Mouse (Mus musculus): ENCODE data around the gene Pskh1. TPM values are rescaled to one million over a fixed set of nuclear protein-coding genes. Genes with fewer than 3 reads are reported as not detected.

Gene Pskh1
- 3.1 TPM for polyA plus RNA-seq (2014; fragmentation: Illumina TruSeq; extraction: RNeasy Lipid Tissue Mini Kit (QIAGEN cat#74804); ENCODE audit: low read depth, low replicate concordance)

GRCm38 (mm10) chr8:105900180-105900940 lies at the start of gene Pskh1:
Gene Pskh1 (plus strand): TSS chr8:105900441.

GRCm38 (mm10) chr8:105853178-105853577 lies 47.1 kb upstream of the Pskh1 start, which contains the start of gene Cenpt:
Gene Cenpt (minus strand): TSS chr8:105853278.

GRCm38 (mm10) chr8:105854715-105855216 lies 45.5 kb upstream of the Pskh1 start, which contains the start of gene Thap11:
Gene Thap11 (plus strand): TSS chr8:105855132.

GRCm38 (mm10) chr8:105860143-105860981 lies 39.9 kb upstream of the Pskh1 start, which contains the start of gene Nutf2:
Gene Nutf2 (plus strand): TSS chr8:105860580.

GRCm38 (mm10) chr8:105880754-105881520 lies 19.3 kb upstream of the Pskh1 start, which contains the start of gene Edc4:
Gene Edc4 (plus strand): TSS chr8:105880881.

GRCm38 (mm10) chr8:105893339-105893738 lies 6.9 kb upstream of the Pskh1 start, which contains the start of gene Nrn1l:
Gene Nrn1l (plus strand): TSS chr8:105893567.

GRCm38 (mm10) chr8:105933762-105934161 lies 33.5 kb downstream of the Pskh1 start, which contains the start of gene Ctrl:
Gene Ctrl (minus strand): TSS chr8:105933862.

GRCm38 (mm10) chr8:105938306-105938669 lies 38.0 kb downstream of the Pskh1 start, which contains the start of gene Psmb10:
Gene Psmb10 (minus strand): TSS chr8:105938444.

GRCm38 (mm10) chr8:105943321-105943739 lies 43.1 kb downstream of the Pskh1 start, which contains the start of gene Lcat:
Gene Lcat (minus strand): TSS chr8:105943382.

GRCm38 (mm10) chr8:105965905-105966341 lies 65.7 kb downstream of the Pskh1 start, which contains the start of gene Slc12a4:
Gene Slc12a4 (minus strand): TSS chr8:105966097.

GRCm38 (mm10) chr8:105979325-105979724 lies 79.1 kb downstream of the Pskh1 start, which contains the start of gene Dpep3:
Gene Dpep3 (minus strand): TSS chr8:105979429.

Other genes with a start within 250 kb of the Pskh1 start
- not detected for gene Carmil2, start 214.2 kb upstream of the Pskh1 start, polyA plus RNA-seq (2014; fragmentation: Illumina TruSeq; extraction: RNeasy Lipid Tissue Mini Kit (QIAGEN cat#74804); ENCODE audit: low read depth, low replicate concordance)
- gene Acd, start 199.3 kb upstream of the Pskh1 start, polyA plus RNA-seq (2014; fragmentation: Illumina TruSeq; extraction: RNeasy Lipid Tissue Mini Kit (QIAGEN cat#74804); ENCODE audit: low read depth, low replicate concordance): 1.1 TPM
- gene Pard6a, start 199.3 kb upstream of the Pskh1 start, polyA plus RNA-seq (2014; fragmentation: Illumina TruSeq; extraction: RNeasy Lipid Tissue Mini Kit (QIAGEN cat#74804); ENCODE audit: low read depth, low replicate concordance): not detected
- not detected for gene 4933405L10Rik, start 192.8 kb upstream of the Pskh1 start, polyA plus RNA-seq (2014; fragmentation: Illumina TruSeq; extraction: RNeasy Lipid Tissue Mini Kit (QIAGEN cat#74804); ENCODE audit: low read depth, low replicate concordance)
- gene Enkd1, start 192.2 kb upstream of the Pskh1 start, polyA plus RNA-seq (2014; fragmentation: Illumina TruSeq; extraction: RNeasy Lipid Tissue Mini Kit (QIAGEN cat#74804); ENCODE audit: low read depth, low replicate concordance): not detected
- gene Gfod2, start 141.8 kb upstream of the Pskh1 start, polyA plus RNA-seq (2014; fragmentation: Illumina TruSeq; extraction: RNeasy Lipid Tissue Mini Kit (QIAGEN cat#74804); ENCODE audit: low read depth, low replicate concordance): 0.20 TPM
- gene Ranbp10, start 73.1 kb upstream of the Pskh1 start, polyA plus RNA-seq (2014; fragmentation: Illumina TruSeq; extraction: RNeasy Lipid Tissue Mini Kit (QIAGEN cat#74804); ENCODE audit: low read depth, low replicate concordance): 4.1 TPM
- gene Tsnaxip1, start 72.7 kb upstream of the Pskh1 start, polyA plus RNA-seq (2014; fragmentation: Illumina TruSeq; extraction: RNeasy Lipid Tissue Mini Kit (QIAGEN cat#74804); ENCODE audit: low read depth, low replicate concordance): not detected
- 0.69 TPM for gene Cenpt, start 47.2 kb upstream of the Pskh1 start, polyA plus RNA-seq (2014; fragmentation: Illumina TruSeq; extraction: RNeasy Lipid Tissue Mini Kit (QIAGEN cat#74804); ENCODE audit: low read depth, low replicate concordance)
- 11.1 TPM for gene Thap11, start 45.3 kb upstream of the Pskh1 start, polyA plus RNA-seq (2014; fragmentation: Illumina TruSeq; extraction: RNeasy Lipid Tissue Mini Kit (QIAGEN cat#74804); ENCODE audit: low read depth, low replicate concordance)
- gene Nutf2, start 39.9 kb upstream of the Pskh1 start, polyA plus RNA-seq (2014; fragmentation: Illumina TruSeq; extraction: RNeasy Lipid Tissue Mini Kit (QIAGEN cat#74804); ENCODE audit: low read depth, low replicate concordance): 55.0 TPM
- 2.0 TPM for gene Edc4, start 19.6 kb upstream of the Pskh1 start, polyA plus RNA-seq (2014; fragmentation: Illumina TruSeq; extraction: RNeasy Lipid Tissue Mini Kit (QIAGEN cat#74804); ENCODE audit: low read depth, low replicate concordance)
- not detected for gene Nrn1l, start 6.9 kb upstream of the Pskh1 start, polyA plus RNA-seq (2014; fragmentation: Illumina TruSeq; extraction: RNeasy Lipid Tissue Mini Kit (QIAGEN cat#74804); ENCODE audit: low read depth, low replicate concordance)
- gene Ctrl, start 33.4 kb downstream of the Pskh1 start, polyA plus RNA-seq (2014; fragmentation: Illumina TruSeq; extraction: RNeasy Lipid Tissue Mini Kit (QIAGEN cat#74804); ENCODE audit: low read depth, low replicate concordance): not detected
- gene Psmb10, start 38.0 kb downstream of the Pskh1 start, polyA plus RNA-seq (2014; fragmentation: Illumina TruSeq; extraction: RNeasy Lipid Tissue Mini Kit (QIAGEN cat#74804); ENCODE audit: low read depth, low replicate concordance): not detected
- not detected for gene Lcat, start 42.9 kb downstream of the Pskh1 start, polyA plus RNA-seq (2014; fragmentation: Illumina TruSeq; extraction: RNeasy Lipid Tissue Mini Kit (QIAGEN cat#74804); ENCODE audit: low read depth, low replicate concordance)
- 1.4 TPM for gene Slc12a4, start 65.7 kb downstream of the Pskh1 start, polyA plus RNA-seq (2014; fragmentation: Illumina TruSeq; extraction: RNeasy Lipid Tissue Mini Kit (QIAGEN cat#74804); ENCODE audit: low read depth, low replicate concordance)
- gene Dpep3, start 79.0 kb downstream of the Pskh1 start, polyA plus RNA-seq (2014; fragmentation: Illumina TruSeq; extraction: RNeasy Lipid Tissue Mini Kit (QIAGEN cat#74804); ENCODE audit: low read depth, low replicate concordance): not detected
- 2.1 TPM for gene Dus2, start 90.9 kb downstream of the Pskh1 start, polyA plus RNA-seq (2014; fragmentation: Illumina TruSeq; extraction: RNeasy Lipid Tissue Mini Kit (QIAGEN cat#74804); ENCODE audit: low read depth, low replicate concordance)
- not detected for gene Dpep2nb, start 105.5 kb downstream of the Pskh1 start, polyA plus RNA-seq (2014; fragmentation: Illumina TruSeq; extraction: RNeasy Lipid Tissue Mini Kit (QIAGEN cat#74804); ENCODE audit: low read depth, low replicate concordance)
- gene Ddx28, start 111.4 kb downstream of the Pskh1 start, polyA plus RNA-seq (2014; fragmentation: Illumina TruSeq; extraction: RNeasy Lipid Tissue Mini Kit (QIAGEN cat#74804); ENCODE audit: low read depth, low replicate concordance): 2.9 TPM
- 48.4 TPM for gene Nfatc3, start 158.4 kb downstream of the Pskh1 start, polyA plus RNA-seq (2014; fragmentation: Illumina TruSeq; extraction: RNeasy Lipid Tissue Mini Kit (QIAGEN cat#74804); ENCODE audit: low read depth, low replicate concordance)
- 6.5 TPM for gene Esrp2, start 236.5 kb downstream of the Pskh1 start, polyA plus RNA-seq (2014; fragmentation: Illumina TruSeq; extraction: RNeasy Lipid Tissue Mini Kit (QIAGEN cat#74804); ENCODE audit: low read depth, low replicate concordance)
- gene Pla2g15, start 250.0 kb downstream of the Pskh1 start, polyA plus RNA-seq (2014; fragmentation: Illumina TruSeq; extraction: RNeasy Lipid Tissue Mini Kit (QIAGEN cat#74804); ENCODE audit: low read depth, low replicate concordance): 2.9 TPM

Data from kidney, adult 10 weeks (tissue).